Mouse (Mus musculus) heart, adult 2 months (tissue): ENCODE data around the gene Nkiras1. TPM values are rescaled to one million over a fixed set of nuclear protein-coding genes. Genes with fewer than 3 reads are reported as not detected.

ENCODE experiments used
- DNase-seq, 2 experiments: peaks; one replicate each; pipeline ENCODE4 v3.0.0; 2021
- H3K27ac ChIP-seq: fragments of 200-600 bp; 2 replicates; pipeline ENCODE4 v1.8.1; 2022
- H3K27me3 ChIP-seq: fragments of 200-500 bp; 2 replicates; pipeline ENCODE4 v1.6.1; 2012; ENCODE audit warnings: mild to moderate bottlenecking, low read length, inconsistent platforms, mixed read lengths; ENCODE audit not compliant: control insufficient read depth, insufficient read depth
- H3K36me3 ChIP-seq: fragments of 200-500 bp; 2 replicates; pipeline ENCODE4 v1.6.1; 2012; ENCODE audit warnings: low read length, inconsistent platforms; ENCODE audit not compliant: control insufficient read depth, insufficient read depth
- H3K4me1 ChIP-seq: fragments of 200-500 bp; 2 replicates; pipeline ENCODE4 v1.6.1; 2011; ENCODE audit warnings: low read length; ENCODE audit not compliant: control insufficient read depth, insufficient read depth
- H3K4me3 ChIP-seq: fragments of 200-600 bp; 2 replicates; pipeline ENCODE4 v1.8.1; 2022
- H3K79me2 ChIP-seq: fragments of 200-500 bp; replicated peaks from 2 replicates; pipeline ENCODE4 v1.6.1; 2012; ENCODE audit warnings: mild to moderate bottlenecking, inconsistent platforms, low read length, moderate library complexity, mixed read lengths; ENCODE audit not compliant: control insufficient read depth, insufficient read depth
- H3K9ac ChIP-seq: fragments of 200-500 bp; 2 replicates; pipeline ENCODE4 v1.6.1; 2012; ENCODE audit warnings: low read depth, mild to moderate bottlenecking, control low read depth, inconsistent platforms, low read length, mixed read lengths
- CTCF ChIP-seq: fragments of 200-600 bp; IDR thresholded peaks from 2 replicates; pipeline ENCODE4 v1.8.1; 2022; ENCODE audit warnings: antibody characterized with exemption, mild to moderate bottlenecking, moderate library complexity
- EP300 ChIP-seq: fragments of 200-500 bp; IDR thresholded peaks from 2 replicates; pipeline ENCODE4 v1.6.1; 2011; ENCODE audit warnings: low read depth, low read length, control low read depth; ENCODE audit not compliant: insufficient read depth
- POLR2A ChIP-seq: fragments of 200-500 bp; IDR thresholded peaks from 2 replicates; pipeline ENCODE4 v1.6.1; 2011; ENCODE audit warnings: mild to moderate bottlenecking, low read depth, low read length, control low read depth; ENCODE audit not compliant: insufficient read depth
- WGBS: fragments of 180-500 bp; shearing (Covaris S2); methylation state at CpG from one replicate; pipeline ENCODE4 v1.1.7; 2018; 5-methylcytosine and 5-hydroxymethylcytosine counted together
- intact Hi-C: fragments of 180-260 bp; cut with DNase I; formaldehyde crosslinking; loops from one replicate; pipeline ENCODE4 v1.15.1; 2025
- polyA plus RNA-seq: library from polyadenylated mRNA; depleted of rRNA; stranded (reverse); fragments of >200 nt; gene quantifications from 2 replicates; pipeline ENCODE4 v1.2.3, GENCODE M21; 2012; rRNA removed
- total RNA-seq, 2 experiments: library from RNA; stranded (reverse); gene quantifications; 2 replicates each; pipeline ENCODE4 v1.2.3; 2021

Gene Nkiras1
- total and polyA plus RNA-seq, 3 experiments = 12.7 to 35.9 (median 31.5) TPM

GRCm38 (mm10) chr14:18317457-18318411 lies 46.8 kb downstream of the Nkiras1 start:
- peaks cover 3% of the 10 kb centered on the region for H3K4me1 ChIP-seq
- WGBS = 53% methylated on average over 11 of the region's 11 CpGs
- no peak for TF ChIP-seq POLR2A
- TF ChIP-seq CTCF = no peak
- TF ChIP-seq EP300 = no peak
- intact Hi-C loops = no loop called here
- H3K27me3 ChIP-seq = no peaks in the 10 kb centered on the region
- no peak overlapping the region for H3K4me3 ChIP-seq
- peaks cover 2% of the 10 kb centered on the region; the same call in 1 of the 2 replicates for H3K36me3 ChIP-seq
- no peak overlapping the region for H3K27ac ChIP-seq
- peaks cover 7% of the 10 kb centered on the region for H3K79me2 ChIP-seq
- no peak overlapping the region for H3K9ac ChIP-seq
- no peak for DNase-seq

- H3K27me3 ChIP-seq = no peaks in the 10 kb centered on the region
- H3K27ac ChIP-seq = peak overlapping the region; percentile 64
- peaks cover 13% of the 10 kb centered on the region for H3K36me3 ChIP-seq
- H3K4me1 ChIP-seq = peaks cover 7% of the 10 kb centered on the region
- DNase-seq = peak; percentile 49 to 59
- intact Hi-C loops = no loop called here
- H3K4me3 ChIP-seq = peak overlapping the region; percentile 58
- H3K9ac ChIP-seq = peak overlapping the region; percentile 89
- TF ChIP-seq EP300 (no peak), POLR2A (no peak), CTCF (peak; percentile 44)
- H3K79me2 ChIP-seq = no peaks in the 10 kb centered on the region; the same call in 1 of the 2 replicates
- 5% methylated on average over 31 of the region's 37 CpGs for WGBS
These were observed 56.2 kb downstream of the Nkiras1 start for GRCm38 (mm10) chr14:18326968-18327672.

GRCm38 (mm10) chr14:18330789-18331692 lies 60.1 kb downstream of the Nkiras1 start:
- peak overlapping the region; percentile 58 for H3K4me3 ChIP-seq
- H3K36me3 ChIP-seq = peaks cover 12% of the 10 kb centered on the region
- intact Hi-C loops = loop anchor here (5.0 kb wide), 2 partner anchors 39 to 89 kb away; no protein-coding TSS in a partner anchor
- H3K79me2 ChIP-seq = no peaks in the 10 kb centered on the region
- WGBS = 1% methylated on average over 69 of the region's 99 CpGs
- no peaks in the 10 kb centered on the region for H3K27me3 ChIP-seq
- H3K27ac ChIP-seq = peak overlapping the region; percentile 52
- H3K9ac ChIP-seq = peak overlapping the region; percentile 97
- peaks cover 7% of the 10 kb centered on the region for H3K4me1 ChIP-seq
- peak; percentile 54 to 57 for DNase-seq
- TF ChIP-seq CTCF (no peak), POLR2A (no peak), EP300 (no peak)

- Histone ChIP-seq H3K4me3 (peak within 1 kb of the TSS; percentile 58), H3K27me3 (no peaks in the 10 kb centered on the region), H3K27ac (peak within 1 kb of the TSS; percentile 52), H3K79me2 (no peaks in the 10 kb centered on the region), H3K4me1 (peaks cover 7% of the 10 kb centered on the region), H3K36me3 (peaks cover 12% of the 10 kb centered on the region), H3K9ac (peak within 1 kb of the TSS; percentile 97)
- TF ChIP-seq EP300 (0 out of 2 replicates have a peak, but pooled peaks have one; percentile 23), POLR2A (peak; percentile 67), CTCF (no peak)
- WGBS = 0% methylated on average over 38 of the region's 39 CpGs
- intact Hi-C loops = loop anchor here (5.0 kb wide), 2 partner anchors 39 to 89 kb away; no protein-coding TSS in a partner anchor
- peak; percentile 83 to 85 for DNase-seq
These were observed 60.8 kb downstream of the Nkiras1 start, which contains the start of gene Ube2e1 for GRCm38 (mm10) chr14:18331693-18332131. Gene Ube2e1 (minus strand): TSS chr14:18331859.

Other genes starting within 250 kb of the Nkiras1 start
- 100 to 1,000 TPM in 1 of 2 experiments, 10 to 100 TPM in 1; 32.3 to 104 TPM for gene Nr1d2, start 32.0 kb upstream of the Nkiras1 start, total RNA-seq
- 17.3 and 27.4 TPM in 2 replicates for gene Nr1d2, start 32.0 kb upstream of the Nkiras1 start, polyA plus RNA-seq
- 100 to 1,000 TPM; 499 to 586 TPM for gene Rpl15, start 255 bp downstream of the Nkiras1 start, total RNA-seq
- 160 and 269 TPM in 2 replicates for gene Rpl15, start 255 bp downstream of the Nkiras1 start, polyA plus RNA-seq
- 10 to 100 TPM; 36.8 to 42.5 TPM for gene Ube2e1, start 60.7 kb downstream of the Nkiras1 start, total RNA-seq
- gene Ube2e1, start 60.7 kb downstream of the Nkiras1 start, polyA plus RNA-seq = 21.9 and 46.1 TPM in 2 replicates